Mouse (Mus musculus): ENCODE measurements around the gene Cacna1h. TPM values are rescaled to one million over a fixed set of nuclear protein-coding genes. Genes with fewer than 3 reads are reported as not detected.

Cacna1h gene
- polyA plus RNA-seq, 1 experiment from 2014 or later: 5.5 TPM

Other genes with a start within 250 kb of the Cacna1h start
- gene BC003965, start 249.2 kb downstream of the Cacna1h start, polyA plus RNA-seq (2015; fragmentation: Nextera tagmentation; extraction: Ambion mirVana): 23.7 and 24.4 TPM in 2 replicates
- gene Unkl, start 245.4 kb downstream of the Cacna1h start, polyA plus RNA-seq (2015; fragmentation: Nextera tagmentation; extraction: Ambion mirVana): 4.6 and 5.3 TPM in 2 replicates
- 20.4 and 27.1 TPM in 2 replicates for gene Gnptg, start 193.7 kb downstream of the Cacna1h start, polyA plus RNA-seq (2015; fragmentation: Nextera tagmentation; extraction: Ambion mirVana)
- gene Tsr3, start 193.6 kb downstream of the Cacna1h start, polyA plus RNA-seq (2015; fragmentation: Nextera tagmentation; extraction: Ambion mirVana): 24.7 and 31.2 TPM in 2 replicates
- 0.34 and 1.7 TPM in 2 replicates for gene Baiap3, start 177.4 kb downstream of the Cacna1h start, polyA plus RNA-seq (2015; fragmentation: Nextera tagmentation; extraction: Ambion mirVana)
- 322 and 354 TPM in 2 replicates for gene Ube2i, start 159.2 kb downstream of the Cacna1h start, polyA plus RNA-seq (2015; fragmentation: Nextera tagmentation; extraction: Ambion mirVana)
- gene Prss34, start 135.4 kb downstream of the Cacna1h start, polyA plus RNA-seq (2015; fragmentation: Nextera tagmentation; extraction: Ambion mirVana): 0.73 and 0.98 TPM in 2 replicates
- gene Prss28, start 125.1 kb downstream of the Cacna1h start, polyA plus RNA-seq (2015; fragmentation: Nextera tagmentation; extraction: Ambion mirVana): not detected in 2 replicates
- gene Prss29, start 115.1 kb downstream of the Cacna1h start, polyA plus RNA-seq (2015; fragmentation: Nextera tagmentation; extraction: Ambion mirVana): not detected in 2 replicates
- gene Tpsab1, start 88.2 kb downstream of the Cacna1h start, polyA plus RNA-seq (2015; fragmentation: Nextera tagmentation; extraction: Ambion mirVana): 0.20 and 0.29 TPM in 2 replicates
- gene Tpsb2, start 67.5 kb downstream of the Cacna1h start, polyA plus RNA-seq (2015; fragmentation: Nextera tagmentation; extraction: Ambion mirVana): 8.5 and 9.4 TPM in 2 replicates
- gene Tpsg1, start 64.5 kb downstream of the Cacna1h start, polyA plus RNA-seq (2015; fragmentation: Nextera tagmentation; extraction: Ambion mirVana): 0.20 and 0.89 TPM in 2 replicates
- gene Tekt4, start 20.8 kb upstream of the Cacna1h start, polyA plus RNA-seq (2015; fragmentation: Nextera tagmentation; extraction: Ambion mirVana): 0.41 and 0.45 TPM in 2 replicates
- 0.06 and 0.20 TPM in 2 replicates for gene Sstr5, start 63.5 kb upstream of the Cacna1h start, polyA plus RNA-seq (2015; fragmentation: Nextera tagmentation; extraction: Ambion mirVana)
- 0.73 and 1.5 TPM in 2 replicates for gene Sox8, start 136.9 kb upstream of the Cacna1h start, polyA plus RNA-seq (2015; fragmentation: Nextera tagmentation; extraction: Ambion mirVana)
- 33.0 and 34.7 TPM in 2 replicates for gene Lmf1, start 145.3 kb upstream of the Cacna1h start, polyA plus RNA-seq (2015; fragmentation: Nextera tagmentation; extraction: Ambion mirVana)

Data from heart, embryonic 15.5 days (tissue).